Mouse (Mus musculus) small intestine, adult 10 weeks (tissue): ENCODE results near the gene Manf. TPM values are rescaled to one million over a fixed set of nuclear protein-coding genes. Genes with fewer than 3 reads are reported as not detected.

ENCODE experiments used
- polyA plus RNA-seq: library from polyadenylated mRNA; stranded (reverse); fragments of 350-450 nt; fragmentation: Illumina TruSeq; extraction: RNeasy Lipid Tissue Mini Kit (QIAGEN cat#74804); gene quantifications from one replicate; pipeline ENCODE4 v1.2.3, GENCODE M21; 2014; ENCODE audit warnings: low replicate concordance

Manf gene
- polyA plus RNA-seq: 88.1 TPM

GRCm38 (mm10) chr9:106891829-106892551 lies at the start of gene Manf:
Gene Manf (minus strand): TSS chr9:106891979.

DNA sequence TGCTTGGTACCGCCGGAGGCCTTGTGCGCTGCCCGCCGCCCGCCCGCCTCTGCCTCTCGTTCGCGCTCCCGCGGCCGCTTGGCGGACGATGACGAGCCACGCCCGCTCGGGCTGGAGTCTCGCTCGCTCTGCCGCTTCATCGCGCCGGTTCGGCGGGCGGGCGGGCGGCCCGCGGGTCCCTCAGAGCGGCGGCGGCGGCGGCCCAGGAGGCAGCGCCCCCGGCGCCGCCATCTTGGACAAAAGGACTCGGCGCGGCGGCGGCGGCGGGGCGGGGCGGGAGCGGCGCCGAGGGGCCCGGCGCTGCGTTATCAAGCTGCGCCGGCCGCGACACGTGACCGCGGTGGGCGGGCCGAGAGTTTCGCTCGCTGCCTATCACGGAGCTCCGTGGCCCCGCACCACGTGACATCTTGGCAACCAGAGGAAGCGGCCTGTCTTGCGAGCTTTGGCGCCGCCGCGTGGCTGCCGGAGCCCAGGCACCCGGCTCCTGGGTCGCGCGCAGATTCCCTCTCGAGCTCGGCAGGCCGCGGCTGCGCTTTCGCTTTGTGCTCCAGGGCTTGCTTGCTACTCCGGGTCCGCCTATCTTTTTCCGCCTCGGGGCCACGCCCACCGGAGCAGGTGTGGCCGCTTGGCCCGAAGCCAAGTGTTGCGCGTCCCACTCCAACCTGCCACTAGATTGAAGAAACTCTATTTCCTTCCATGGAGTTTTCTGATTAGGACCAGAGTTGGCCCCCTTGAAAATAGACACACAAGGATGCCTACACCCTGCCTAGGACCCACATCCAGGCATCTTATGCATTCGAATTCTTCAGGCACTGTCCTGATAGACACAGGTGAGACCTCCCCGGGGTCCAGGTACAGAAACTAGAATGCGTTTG lies 4.7 kb downstream of the Manf start, which contains the start of gene Rbm15b:
Rbm15b (minus strand) TSS at position 601 of the 875 bp plus-strand sequence.

GRCm38 (mm10) chr9:106821618-106822380 lies 70.0 kb downstream of the Manf start, which contains the start of gene Dcaf1:
Gene Dcaf1 (plus strand): TSS chr9:106821874.

GRCm38 (mm10) chr9:106788812-106789321 lies 102.9 kb downstream of the Manf start, which contains the start of gene Rad54l2:
Gene Rad54l2 (minus strand): TSS chr9:106789194.

Other genes starting within 250 kb of the Manf start
- not detected for gene Grm2, start 235.9 kb downstream of the Manf start, polyA plus RNA-seq
- gene Tex264, start 206.1 kb downstream of the Manf start, polyA plus RNA-seq: 3.5 TPM
- 6.9 TPM for gene Rad54l2, start 102.8 kb downstream of the Manf start, polyA plus RNA-seq
- gene Dcaf1, start 70.1 kb downstream of the Manf start, polyA plus RNA-seq: 13.0 TPM
- 8.1 TPM for gene Rbm15b, start 4.6 kb downstream of the Manf start, polyA plus RNA-seq